Mouse (Mus musculus): Measurements from ENCODE around the gene Adgrg4.

The Adgrg4 gene

DNA sequence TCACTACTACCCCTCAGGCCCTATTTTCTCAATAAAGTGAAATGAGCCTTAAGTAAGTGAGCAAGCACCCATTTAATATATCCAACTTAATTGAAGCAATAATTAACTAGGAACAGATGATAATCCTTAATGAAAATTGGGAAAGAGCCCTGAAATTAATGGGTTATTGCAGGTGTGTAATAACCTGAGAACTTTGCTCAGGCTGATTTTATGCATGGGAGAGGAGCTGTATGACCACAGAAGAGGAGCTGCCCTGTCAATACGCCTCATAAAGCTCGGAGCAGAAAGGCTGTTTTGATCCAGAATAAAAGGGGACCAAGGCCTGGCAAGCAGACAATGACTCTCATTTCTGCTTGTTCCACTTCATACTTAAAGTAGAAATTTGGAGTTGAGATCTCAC lies at the start of gene Adgrg4:
Gene Adgrg4 (plus strand): TSS at position 301 of the 400 bp plus-strand sequence.
- no peak for DNase-seq (ENCODE audit: low spot score in 2 of 2)

DNA sequence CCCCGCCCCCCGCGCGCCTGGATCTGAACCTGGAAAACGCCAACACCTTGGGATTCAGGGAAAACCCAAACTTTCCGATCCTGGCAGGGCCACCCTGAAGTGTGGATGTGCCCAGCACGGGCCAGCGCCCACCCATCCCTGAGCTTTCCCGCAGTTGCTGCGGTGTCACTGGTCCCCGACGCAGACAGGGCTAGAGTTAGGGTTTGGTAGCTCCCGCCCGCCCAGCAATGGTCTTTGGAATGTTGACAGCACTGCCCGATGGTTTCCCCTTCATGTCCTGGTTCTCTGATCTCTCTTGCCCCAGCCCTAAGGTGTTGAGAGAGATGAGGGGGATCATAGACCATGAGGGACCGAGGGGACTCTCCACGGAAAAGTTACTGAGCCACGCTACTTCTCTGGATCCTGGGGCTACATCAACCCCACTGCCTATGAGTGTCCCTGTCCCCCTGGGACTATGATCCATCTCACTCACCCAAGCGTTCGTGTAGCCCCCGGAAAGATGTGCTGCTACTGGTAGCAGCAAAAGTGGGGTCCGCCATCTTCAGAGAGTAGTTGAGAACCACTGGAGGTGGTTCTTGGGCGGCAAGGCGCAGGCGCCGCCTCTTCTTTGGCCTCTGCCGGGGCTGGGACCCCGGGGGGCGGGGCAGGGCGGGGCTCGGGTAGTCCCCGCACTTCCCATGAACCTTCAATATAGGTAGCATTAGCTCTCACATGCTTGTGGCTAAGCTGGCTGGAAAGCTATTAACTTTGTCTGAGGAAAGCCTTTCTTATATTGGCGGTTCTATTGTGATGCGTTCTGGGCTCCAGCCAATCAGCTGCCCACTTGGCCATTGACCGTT lies 48.0 kb upstream of the Adgrg4 start, which contains the start of gene Map7d3:
Gene Map7d3 (minus strand): TSS at position 562 of the 839 bp plus-strand sequence.
- DNase-seq (ENCODE audit: low spot score in 2 of 2), result peak in 1 of 2 experiments; percentile 2

DNA sequence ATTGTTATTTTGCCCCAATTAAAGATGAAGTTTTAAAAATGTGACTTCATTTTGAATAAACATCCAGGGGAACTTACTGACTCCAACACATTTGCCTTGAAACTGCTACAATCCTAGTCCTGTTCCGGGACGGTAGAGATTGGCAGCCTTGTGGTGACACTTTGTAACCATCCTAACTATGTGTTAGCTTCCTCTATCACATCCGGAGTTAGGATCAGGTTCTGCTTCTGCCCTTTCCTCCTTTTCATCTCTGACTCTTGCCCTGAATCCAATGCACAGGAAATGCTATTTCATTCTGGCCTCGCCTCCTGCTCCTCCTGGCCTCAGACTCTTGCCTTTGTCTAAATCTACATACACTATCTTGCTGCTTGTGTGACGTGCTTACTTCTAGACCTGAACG lies 42.5 kb upstream of the Adgrg4 start:
- DNase-seq (ENCODE audit: low spot score in 2 of 2), result no peak

DNA sequence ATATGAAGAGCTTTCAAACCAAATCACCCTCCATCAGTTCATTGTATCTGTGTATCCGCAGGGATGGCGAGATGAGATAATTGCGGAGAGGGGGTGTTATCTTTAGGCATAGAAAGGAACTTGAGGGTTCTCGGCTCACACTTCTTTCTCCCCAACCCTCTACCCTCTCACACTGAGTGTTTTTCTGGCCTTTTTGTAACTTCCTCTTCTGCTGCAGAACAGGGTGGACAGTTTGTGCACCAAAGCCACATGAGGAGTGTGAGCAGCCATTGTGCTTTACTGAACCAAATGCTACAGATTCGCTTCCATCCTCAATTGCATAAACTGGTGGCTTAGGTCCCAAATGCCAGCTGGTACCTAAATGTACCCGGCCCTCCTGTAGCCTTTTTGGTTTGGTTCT lies 34.1 kb upstream of the Adgrg4 start:
- no peak for DNase-seq (ENCODE audit: low spot score in 2 of 2)

DNA sequence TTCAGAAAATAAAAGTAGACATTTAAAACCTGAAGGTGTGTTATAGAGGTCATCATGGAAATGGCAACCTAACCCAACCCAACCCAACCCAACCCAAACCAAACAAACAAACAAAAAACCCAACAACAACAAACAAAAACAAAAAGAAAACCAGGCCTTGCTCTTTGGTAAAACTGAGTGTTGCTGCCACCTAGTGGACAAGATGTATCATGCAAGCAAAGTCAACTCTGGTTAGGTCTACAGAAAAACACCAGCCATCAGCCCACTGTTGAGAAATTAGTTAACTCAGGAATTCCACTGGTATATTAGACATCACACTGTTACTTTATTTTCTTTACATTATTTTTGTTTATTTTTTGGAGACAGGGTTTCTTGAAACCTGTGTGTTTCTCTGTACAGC lies 30.6 kb upstream of the Adgrg4 start:
- no peak for DNase-seq (ENCODE audit: low spot score in 2 of 2)

DNA sequence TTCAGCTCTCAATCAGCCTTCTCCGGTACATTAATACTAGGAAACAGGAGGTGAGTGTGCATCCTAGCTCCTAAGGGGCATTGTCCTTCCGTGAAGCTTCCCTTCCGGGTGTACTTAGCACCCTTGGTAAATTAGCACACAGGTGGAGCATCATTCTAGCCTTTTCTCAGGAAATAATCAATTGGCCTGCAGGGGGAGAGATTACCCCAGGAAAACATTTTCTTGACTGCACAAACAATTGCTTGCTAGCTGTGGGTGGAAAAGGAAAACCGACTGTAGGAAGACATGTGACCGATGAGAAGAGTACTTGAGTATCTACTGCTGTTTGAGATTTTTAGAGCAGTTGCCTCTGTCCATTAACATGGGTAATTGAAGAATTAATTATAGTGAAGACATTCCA lies 28.7 kb upstream of the Adgrg4 start:
- no peak for DNase-seq (ENCODE audit: low spot score in 2 of 2)

DNA sequence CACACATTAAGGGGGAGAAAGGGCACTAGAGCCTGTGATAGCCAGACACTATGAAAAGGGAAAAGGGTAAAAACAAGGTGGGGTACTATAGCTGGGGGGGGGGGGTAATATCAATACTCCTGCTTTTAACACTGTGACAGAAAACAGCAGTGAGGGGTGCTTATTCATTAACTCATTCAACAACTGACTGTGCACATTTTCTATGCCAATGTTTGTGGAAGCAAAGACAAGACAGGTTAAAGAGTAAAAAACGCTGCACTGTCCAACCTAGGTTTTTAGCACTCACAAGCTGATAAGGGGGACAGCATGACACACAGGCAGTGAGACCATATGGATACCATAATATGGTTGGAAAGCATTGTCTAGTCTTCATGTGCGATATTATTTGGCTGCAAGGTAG lies 142.9 kb downstream of the Adgrg4 start:
- DNase-seq (ENCODE audit: low spot score in 2 of 2), result no peak

DNA sequence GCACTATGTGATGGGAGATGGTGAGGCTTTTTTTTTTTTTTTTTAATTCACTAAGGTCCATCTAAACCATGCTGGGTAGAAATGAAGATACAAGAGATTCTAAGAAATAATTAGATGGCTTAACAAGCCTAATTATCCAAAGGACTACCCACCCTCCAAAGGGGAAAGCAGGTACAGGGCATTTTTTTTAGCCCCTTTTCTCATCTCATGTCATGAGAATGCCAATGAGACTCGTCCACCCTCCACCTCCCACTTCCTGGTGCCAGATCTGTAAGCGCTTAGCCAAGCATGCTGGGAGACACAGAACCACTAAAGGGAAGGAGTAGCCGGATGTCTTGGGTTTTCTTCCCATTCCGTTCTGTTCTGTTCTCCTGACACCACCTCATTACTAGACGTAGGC lies 172.8 kb downstream of the Adgrg4 start, which contains the start of gene Brs3:
Gene Brs3 (plus strand): TSS at position 301 of the 400 bp plus-strand sequence.
- DNase-seq (ENCODE audit: low spot score in 2 of 2), result no peak

DNA sequence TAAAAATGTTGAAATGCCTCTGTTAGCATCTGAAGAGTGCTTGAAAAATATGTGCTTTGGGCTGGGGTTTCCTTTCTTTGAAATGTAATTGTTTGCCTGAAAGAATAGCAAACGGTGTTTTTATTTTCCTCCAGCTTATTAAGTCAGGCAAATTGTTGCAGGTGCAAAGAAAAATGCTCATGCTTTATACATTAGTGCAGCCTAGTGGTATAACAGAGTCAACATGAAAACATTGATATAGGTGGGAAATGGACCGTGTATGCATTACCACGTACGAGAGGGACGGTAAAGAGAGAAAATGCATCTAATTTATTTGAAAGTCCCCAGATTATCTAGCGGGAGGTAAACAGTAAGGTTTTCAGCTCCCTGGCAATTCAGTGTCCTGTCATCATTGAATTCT lies 173.9 kb downstream of the Adgrg4 start:
- DNase-seq (ENCODE audit: low spot score in 2 of 2), result no peak
